Mouse (Mus musculus) brain, adult 2 months (tissue): Measurements from ENCODE around the gene Slc25a3.

Experiments used
- DNase-seq: peaks from one replicate; pipeline ENCODE4 v3.0.0; 2011; ENCODE audit warnings: low read depth, low spot score

The Slc25a3 gene

DNA sequence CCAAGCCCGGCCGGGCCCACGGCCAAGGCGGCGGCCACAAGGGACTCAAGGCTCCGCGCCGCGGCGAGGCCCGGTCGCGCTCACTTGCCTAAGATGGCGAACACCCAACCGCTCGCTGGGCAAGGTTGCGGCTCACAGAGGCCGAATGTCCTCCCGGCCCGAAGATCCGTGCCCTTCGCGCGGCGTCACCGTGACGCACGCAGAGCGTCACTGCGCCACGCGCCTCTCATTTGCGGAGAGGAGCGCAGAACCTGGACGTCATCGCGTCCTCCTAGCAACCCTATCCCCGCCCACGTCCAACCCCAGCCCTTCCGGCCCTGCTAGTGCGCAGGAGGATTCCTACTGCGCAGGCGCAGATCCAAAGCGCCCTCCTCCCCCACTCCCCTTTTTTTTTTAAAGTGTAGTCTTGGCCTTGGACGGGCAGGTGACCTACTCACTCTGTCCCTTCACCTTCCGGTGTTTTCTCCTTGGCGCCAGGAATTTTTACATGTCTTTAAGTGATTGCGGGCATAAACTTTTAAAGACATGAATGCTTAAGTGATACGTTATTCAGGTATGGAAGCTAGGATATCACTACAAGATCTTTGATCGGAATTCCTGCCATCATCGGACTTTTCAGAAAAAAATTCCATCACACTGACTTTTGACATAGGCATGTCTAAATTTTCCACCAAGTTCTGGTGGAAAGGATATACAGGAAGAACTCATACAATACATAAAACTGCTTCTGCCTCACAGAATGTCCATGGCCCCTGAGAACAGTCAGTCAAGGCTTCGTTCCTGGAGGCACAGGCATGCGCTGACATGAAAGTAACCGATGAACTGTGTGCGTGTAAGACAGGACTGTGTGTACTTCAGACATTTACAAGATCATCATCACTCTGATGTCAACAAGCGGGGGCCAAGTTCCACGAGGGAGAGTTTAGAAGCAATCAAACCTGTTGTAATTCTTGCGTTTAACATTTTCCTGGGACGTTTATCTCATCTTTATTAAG lies at the start of gene Slc25a3:
TSS of gene Slc25a3 (minus strand) at position 232 of the 995 bp plus-strand sequence.
- peak; percentile 100 for DNase-seq

DNA sequence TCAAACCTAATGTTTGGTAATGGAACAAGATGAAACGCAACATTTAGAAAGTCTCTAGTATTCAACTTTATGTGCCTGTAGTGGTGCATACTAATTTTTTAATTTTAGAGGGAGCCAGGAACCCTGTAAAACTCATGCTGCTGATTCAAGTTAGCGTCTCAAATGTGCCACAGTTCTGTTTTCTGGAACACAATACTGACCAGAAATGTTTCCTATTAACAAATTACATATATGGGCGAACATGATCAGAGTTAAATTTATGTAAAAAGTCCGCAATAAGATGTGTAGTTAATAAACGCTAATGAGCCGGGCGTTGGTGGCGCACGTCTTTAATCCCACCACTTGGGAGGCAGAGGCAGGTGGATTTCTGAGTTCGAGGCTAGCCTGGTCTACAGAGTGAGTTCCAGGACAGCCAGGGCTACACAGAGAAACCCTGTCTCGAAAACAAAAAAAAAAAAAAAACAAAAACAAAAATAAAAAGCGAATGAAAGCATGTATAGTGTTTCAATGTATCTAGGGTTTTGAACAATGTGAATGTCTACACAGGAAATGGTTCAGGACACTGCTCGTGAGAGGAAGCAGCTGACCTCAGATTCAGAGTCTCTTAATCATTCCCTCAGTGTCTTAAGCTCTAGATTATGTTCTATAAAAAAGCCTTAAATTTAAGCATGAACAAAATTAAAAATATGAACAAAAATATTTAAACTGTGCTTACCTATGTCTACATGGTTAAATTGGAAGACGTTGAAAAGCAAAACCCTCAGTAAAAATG lies 48.7 kb upstream of the Slc25a3 start:
- no peak for DNase-seq

DNA sequence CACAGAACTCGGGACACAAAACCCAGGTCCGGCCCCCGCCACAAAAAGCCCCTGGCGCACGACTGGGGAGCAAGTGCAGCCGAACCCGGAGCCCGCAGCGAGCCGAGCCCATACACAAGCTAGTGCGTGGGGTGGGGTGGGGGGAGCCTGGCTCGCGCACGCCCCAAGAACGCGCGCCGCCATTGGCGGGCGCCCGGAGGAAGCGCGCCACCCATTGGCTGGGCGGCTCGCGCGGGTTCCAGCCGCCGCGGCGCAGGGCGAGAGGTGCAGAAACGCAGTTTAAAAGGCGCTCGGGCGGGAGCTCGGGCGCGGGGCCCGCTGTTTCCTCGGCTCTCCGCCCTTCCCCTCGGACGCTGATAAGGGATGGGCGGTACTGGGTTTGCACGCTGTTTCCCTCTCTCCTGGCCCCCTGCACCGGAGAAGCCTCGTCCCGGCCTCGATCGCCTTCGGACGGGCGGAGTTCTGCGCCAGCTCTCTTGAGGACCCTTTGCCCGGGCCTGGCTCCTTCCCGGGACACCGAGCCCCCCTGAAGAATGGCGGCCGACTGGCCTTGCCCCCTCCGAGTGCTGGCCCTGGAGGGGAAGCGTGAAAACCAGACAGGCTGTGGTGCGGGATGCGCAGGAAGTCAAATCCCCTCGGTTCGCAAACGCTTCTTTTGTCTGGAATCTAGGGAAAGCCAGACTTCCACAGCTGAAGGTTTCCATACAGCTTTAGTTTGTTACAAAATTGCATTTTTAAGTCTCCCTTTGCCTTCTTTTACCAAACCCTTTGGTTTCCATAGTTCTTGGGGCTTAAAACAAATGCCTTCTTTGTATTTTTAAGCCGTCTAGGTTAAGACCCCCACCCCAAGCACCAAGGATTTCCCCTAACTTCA lies 47.8 kb upstream of the Slc25a3 start:
- DNase-seq = peak; percentile 94

DNA sequence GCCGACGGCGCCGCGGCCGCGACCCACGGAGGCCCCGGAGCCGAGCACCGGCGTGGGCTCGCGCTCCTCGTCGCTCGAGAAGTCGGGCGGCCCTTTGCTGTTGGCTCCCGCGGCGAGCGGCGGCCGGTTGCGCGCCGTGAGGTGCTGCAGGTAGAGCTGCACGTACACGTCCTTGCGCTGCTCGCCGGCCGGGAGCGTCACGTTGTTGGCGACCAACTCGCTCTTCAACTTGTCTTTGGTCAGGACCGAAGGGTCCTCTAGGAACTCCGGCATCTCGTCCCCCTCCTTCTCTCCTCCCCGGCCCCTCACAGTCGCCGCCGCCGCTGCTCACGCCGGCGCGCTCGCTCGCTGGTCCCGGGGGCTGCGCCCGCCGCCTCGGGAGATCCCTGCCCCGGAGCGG lies 47.2 kb upstream of the Slc25a3 start:
- DNase-seq = peak; percentile 62

DNA sequence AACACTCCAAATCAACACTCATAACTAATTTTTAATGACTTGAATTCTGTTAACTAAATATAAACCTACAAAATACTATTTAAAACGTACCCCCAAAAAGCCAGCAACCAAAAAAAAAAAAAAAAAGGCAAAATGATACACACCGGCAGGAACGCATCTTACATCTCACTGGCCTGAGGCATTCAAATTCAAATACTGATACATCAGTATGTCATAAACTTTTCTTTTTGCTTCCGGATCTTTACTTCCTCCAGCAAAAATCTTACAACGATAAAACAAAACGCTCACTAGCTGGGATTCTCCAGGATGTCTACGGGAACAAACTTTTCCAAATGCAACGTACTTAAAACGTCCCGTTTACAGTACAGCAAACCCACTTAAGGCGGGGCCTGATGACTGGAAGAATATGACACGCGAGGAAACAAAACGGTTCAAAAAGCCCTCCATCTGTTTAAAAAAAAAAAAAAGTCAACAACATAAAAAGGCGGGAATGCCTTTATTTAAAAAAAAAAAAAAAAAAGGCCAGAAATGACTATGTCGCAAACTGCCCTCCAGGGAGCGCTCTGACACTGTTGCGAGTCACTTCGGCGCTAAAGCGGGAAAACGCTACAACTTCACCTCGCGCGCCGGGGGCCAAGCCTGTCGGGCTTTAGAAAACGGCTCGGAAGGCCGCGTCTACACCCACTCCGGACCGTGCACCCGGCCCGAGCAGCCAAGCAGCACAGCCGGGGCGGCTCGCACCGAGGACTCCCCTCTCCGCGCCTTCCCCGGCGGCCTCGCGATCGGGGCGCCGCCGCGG lies 46.5 kb upstream of the Slc25a3 start:
- DNase-seq = peak; percentile 96

DNA sequence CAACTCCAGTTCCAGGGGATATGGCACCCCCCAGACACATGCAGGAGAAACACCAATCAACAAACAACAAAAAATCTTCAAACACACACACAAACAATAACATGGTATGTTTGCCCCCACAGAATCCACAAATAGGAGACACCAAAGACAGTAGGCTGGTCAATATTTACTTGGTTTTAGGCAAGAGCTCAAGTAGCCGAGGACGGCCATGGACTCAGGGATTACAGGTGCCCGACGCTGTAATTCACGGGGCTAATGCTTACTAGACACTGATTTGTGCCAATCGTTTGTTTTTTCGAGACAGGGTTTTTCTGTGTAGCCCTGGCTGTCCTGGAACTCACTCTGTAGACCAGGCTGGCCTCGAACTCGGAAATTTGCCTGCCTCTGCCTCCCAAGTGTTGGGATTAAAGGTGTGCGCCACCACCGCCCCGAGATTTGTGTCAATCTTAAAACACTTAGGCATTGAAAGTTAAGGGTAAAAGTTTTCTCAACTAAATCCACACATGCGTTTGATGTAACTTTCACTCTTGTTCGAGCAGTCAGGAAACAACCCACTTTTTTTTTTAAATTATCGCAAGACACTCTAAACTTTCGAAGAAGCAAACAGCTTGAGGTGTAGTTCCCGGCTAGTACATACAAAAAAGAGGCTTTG lies 45.7 kb upstream of the Slc25a3 start:
- no peak for DNase-seq

DNA sequence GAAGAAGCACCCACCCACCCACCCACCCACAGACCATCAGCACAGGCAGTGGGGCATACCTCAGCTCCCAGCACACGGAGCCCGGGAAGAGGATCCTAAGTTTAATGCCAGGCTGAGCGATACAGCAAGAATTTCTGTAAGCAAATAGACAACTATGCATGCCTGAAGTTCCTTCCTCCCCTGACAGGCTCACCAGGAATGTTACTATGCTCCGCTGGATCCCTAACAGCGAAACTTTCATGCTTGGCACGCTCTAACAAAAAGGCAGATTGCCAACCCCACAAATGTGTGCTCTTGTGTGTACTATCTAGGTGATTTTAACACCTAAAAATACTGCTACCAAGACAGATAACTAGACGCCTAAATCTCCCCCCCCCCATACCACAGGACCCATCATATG lies 43.5 kb upstream of the Slc25a3 start:
- peak; percentile 39 for DNase-seq

DNA sequence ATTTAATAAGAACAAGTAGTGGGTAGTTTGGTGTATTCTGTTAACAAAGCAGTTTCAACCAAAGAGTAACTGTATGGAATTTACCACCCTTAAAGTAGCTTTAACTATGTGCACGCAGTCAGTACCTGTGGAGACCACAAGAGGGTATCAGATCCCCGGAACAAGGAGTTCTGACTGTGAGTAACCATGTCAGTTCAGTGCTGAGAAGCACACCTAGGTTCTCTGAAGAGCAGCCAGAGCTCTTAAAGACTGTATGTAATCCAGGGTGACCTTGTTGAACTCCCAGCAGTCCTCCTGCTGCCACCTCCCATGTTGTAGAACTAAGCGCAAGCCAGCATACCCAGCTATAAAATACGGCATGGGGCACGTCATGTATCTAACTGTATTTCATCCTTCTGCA lies 43.0 kb upstream of the Slc25a3 start:
- peak; percentile 77 for DNase-seq

DNA sequence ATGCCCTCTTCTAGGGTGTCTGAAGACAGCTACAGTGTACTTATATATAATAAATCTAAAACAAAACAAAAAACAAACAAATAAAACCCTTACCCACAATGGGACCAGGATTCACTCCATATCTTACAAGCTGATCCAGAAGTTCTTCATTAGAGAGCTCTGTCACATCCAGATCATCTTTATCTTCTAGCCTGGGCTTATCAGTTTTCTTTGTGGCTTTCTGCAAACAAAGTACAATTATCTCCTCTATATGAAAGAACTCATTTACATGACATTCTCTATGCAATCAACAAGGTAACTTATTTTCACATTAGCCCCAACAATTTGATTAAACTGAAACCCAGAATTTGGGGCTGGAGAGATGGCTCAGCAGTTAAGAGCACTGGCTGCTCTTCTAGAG lies 42.0 kb upstream of the Slc25a3 start:
- DNase-seq = no peak

DNA sequence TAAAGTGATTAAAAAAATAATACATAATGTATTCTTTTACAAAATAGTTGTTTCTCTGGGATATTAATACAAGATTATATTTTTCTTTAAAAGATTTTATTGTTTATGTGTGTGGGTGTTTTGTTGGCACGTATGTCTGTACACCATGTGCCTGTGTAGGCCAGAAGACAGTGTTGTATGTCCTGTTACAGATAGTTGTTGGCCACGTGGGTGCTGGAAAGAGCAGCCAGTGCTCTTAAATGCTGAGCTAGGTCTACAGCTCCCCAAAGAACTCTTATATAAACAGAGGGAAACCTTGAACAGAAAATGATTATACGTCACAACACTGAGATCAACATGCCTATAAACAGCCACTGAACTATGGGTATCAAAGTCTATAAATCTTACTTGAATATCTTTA lies 40.6 kb upstream of the Slc25a3 start:
- peak; percentile 16 for DNase-seq

DNA sequence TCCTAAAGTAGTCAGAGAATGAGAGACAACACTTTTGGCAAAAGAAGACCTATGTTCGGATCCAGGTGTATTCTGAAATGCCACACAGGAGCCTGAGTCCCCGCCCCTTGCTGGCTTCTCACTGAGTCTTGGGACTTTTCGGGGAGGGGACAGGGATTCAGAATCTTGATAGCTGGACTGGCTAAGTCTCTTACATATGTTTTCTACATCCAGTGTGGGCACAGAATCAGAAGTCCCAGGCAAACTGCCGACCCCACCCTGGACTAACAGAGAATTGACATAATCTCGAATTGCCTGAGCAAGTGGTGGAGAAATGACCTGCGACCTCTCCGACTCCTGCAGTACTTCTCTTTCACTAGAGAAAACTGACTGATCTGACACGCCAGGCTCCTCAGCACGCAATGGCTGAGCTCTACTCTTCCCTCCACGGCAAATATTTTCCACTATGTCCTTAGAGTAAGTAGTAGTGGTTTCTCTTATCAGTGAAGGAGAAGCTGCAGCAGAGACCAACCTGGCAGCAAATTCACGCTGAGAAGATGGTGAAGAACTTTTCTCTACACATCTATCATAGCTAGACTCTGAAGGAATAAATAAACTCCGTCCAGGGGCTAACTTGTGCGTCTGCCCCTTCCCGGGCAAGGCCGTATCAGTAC lies 38.8 kb upstream of the Slc25a3 start:
- DNase-seq = no peak

DNA sequence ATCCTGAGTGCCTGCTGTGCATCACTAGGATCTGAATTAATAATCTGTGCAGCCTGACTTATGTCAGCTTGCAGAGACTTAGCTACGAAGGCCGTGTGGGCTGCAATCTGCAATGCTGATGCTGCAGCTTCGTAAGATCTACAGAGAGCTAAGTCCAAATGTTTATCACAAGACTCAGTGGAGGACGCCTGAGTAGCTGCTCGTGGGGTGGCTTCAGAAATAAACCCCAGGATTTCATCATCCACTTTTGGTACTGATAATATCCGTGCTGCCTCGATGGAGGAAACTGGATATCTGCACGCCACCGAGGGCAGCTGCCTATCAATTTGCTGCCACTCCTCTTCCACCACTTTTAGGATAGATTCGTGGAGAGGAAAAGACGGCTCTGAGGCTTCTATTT lies 38.2 kb upstream of the Slc25a3 start:
- DNase-seq = peak; percentile 60

DNA sequence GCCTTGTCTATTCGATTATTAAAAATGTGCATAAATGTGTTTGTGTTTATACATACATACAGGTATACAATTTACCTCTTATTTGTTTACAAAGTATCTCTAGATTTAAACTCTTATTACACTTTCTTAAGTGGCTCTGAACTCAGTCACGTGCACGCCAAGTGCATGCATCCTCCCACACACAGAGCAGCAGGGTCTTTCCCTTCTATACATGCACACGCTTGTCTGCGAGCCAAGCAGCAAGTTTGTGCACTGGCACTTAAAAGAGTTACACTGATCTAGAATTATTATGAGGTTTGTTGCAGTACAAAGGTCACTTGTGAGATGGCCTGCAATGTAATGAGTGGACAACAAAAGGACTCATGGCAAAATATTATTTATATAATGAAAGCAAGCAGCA lies 37.1 kb upstream of the Slc25a3 start:
- DNase-seq = no peak

DNA sequence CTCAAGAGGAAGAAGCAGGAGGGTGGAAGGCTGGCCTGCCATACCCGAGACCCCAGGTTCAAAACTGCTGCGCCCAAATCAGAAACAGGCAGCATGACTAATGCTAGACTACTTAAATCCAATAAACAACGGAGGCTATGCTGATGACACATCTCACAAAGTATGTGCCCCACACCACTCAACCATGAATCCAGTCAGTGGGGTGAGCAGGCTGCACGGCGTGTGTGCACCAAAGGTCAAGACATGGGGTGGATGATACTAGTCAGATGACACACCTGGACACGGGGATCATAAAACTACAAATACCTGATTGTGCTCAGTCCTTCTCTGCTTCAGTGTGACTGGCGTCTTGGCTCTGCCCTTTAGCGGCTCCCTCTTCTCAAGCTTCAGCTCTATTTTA lies 34.6 kb upstream of the Slc25a3 start:
- DNase-seq = no peak

DNA sequence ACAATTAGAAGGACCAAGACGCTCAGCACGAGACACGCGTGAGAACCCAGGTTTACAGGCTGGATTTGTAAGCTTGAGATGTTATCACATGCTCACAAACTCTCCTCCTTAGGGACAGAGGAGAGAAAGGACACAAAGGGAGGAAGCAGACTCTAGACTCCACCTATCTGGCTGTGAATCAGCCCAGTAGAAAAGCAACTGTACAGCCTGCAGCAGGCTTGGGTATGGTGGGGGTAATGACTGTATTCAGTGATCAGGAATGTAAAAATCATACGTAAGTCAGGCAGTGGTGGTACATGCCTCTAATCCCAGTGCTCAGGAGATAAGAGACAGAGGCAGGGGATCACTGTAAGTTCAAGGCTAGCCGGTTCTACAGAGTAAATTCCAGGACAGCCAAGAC lies 32.5 kb upstream of the Slc25a3 start:
- no peak for DNase-seq

DNA sequence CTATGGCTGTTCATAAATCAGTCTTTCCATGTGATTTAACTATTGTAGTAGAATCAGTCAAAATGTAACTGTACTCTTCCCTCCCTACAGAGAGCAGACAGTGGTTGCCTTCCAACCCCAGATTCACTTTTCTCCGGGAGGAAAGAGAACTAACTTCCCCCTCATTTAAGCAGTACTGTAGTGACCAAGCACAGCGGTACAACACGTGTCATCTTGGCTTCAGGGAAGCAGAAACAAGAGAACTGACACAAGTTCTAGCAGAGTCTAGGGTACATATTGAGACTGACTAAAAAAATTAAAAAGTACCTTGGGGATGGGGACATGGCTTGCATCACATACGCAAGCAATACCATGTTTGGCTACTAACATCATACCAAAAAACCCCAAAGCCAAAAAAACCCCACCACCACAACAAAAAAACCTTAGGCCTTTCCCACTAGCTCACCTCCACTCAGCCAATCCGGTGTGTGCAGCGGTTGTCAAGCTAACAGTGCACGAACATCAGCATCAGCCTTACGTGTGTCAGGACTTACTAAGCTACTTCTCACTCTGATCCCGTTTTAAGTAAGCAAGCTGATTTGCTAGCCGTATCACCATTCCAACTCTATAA lies 30.1 kb upstream of the Slc25a3 start:
- no peak for DNase-seq

DNA sequence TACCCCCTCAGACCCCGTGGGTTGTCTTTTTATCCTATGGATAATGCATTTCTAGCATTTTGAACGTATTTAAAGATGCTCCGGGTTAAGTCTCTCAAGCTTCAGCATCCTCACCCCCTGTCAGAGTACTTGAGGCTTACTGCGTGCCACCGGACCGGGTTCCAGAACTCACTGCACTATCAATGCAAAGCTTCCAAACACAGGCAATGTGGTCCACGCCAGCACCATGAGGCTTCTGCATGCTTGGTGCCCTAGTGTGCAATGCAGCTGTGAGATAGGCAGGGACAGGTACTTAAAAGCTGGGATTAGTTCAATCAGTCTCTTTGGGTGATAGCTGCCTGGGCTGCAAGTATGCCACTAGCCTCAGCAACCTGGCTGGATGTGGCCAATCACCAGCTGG lies 21.6 kb upstream of the Slc25a3 start:
- DNase-seq = no peak

DNA sequence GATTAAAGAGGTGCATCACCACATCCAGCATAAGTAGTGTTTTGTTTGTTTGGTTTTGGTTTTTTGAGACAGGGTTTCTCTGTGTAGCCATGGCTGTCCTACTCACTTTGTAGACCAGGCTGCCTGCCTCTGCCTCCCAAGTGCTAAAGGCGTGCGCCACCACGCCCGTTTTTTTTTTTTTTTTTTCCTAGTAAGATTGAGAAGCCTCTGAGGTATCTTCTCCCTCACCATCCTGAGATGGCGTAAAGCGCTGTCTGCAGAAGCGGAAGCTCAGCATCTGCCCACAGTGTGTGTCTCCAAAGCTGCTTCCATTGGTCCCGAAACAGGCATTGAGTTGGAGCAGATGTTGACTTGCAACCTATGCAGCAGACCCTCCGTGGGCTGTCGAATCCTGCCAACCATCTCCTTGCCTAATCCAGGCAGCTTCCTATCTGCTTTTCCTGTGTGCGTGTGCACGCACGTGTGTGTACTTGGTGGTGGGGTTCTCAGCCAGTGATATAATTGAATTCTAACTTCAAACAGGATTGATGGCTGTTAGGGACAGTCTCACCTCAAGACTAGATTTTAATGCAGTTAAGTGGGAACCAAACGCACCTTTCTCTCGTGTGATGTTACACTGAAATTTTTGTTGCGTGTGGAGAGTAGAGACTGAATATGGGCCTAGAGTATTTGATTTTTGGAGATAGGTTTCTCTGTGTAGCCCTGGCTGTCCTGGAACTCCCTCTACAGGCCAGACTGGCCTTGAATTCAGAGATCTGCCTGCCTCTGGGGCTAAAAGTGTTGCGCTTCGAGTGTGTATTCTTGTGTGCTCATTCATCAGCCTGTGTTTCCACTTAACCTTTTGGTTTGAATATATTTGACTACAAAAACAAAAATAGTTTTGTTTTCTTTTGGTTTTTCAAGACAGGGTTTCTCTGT lies 19.7 kb upstream of the Slc25a3 start:
- no peak for DNase-seq
